Comparison of ENCODE assay signal across 1 mouse cellular context in genomic region chr13:23576906-23577639, GRCm38 (mm10).
TF ChIP-seq lines count a peak whose summit lies in the region.

No protein-coding gene starts in this region.

TF ChIP-seq in MEL, 35 proteins besides CTCF, POLR2A, EP300 and RAD21:
- TF ChIP-seq TBP (IDR thresholded peaks at IDR 0.05; ENCODE audit: low read depth, low read length) (0 out of 2 replicates have a peak, but pooled peaks have one; percentile 12), MAX (IDR thresholded peaks at IDR 0.05; ENCODE audit: low read length) (no peak)
